Mouse (Mus musculus): Measurements from ENCODE around the gene Vmn1r25. TPM values are rescaled to one million over a fixed set of nuclear protein-coding genes. Genes with fewer than 3 reads are reported as not detected.
"Not testable (repeated sequence)": the region's sequence is repeated elsewhere in the genome, so short reads cannot be mapped to it uniquely, and the experiment has no call there.

Vmn1r25 gene
- polyA plus RNA-seq (2012; rRNA removed): not detected in 2 replicates

GRCm38 (mm10) chr6:57980710-57981109 lies at the start of gene Vmn1r25:
TSS of gene Vmn1r25 (minus strand) at chr6:57980810.
- no peaks in the 10 kb centered on the region for H3K27me3 ChIP-seq (ENCODE audit: control insufficient read depth, insufficient read depth, low read length)
- DNase-seq: no peak
- no peak within 1 kb of the TSS for H3K27ac ChIP-seq (ENCODE audit: control insufficient read depth, insufficient read depth, low read length)
- no peak for TF ChIP-seq CTCF (IDR thresholded peaks at IDR 0.05; ENCODE audit: borderline replicate concordance, control insufficient read depth, extremely low read depth, insufficient read depth, low read length, poor library complexity)
- no peaks in the 10 kb centered on the region for H3K4me1 ChIP-seq (replicated peaks; ENCODE audit: control insufficient read depth, insufficient read depth, low read length)
- WGBS: 68% methylated on average over 3 of the region's 3 CpGs
- H3K4me3 ChIP-seq (ENCODE audit: control insufficient read depth, insufficient read depth, low read length): no peak within 1 kb of the TSS
- H3K36me3 ChIP-seq (ENCODE audit: control insufficient read depth, insufficient read depth, low read length): no peaks in the 10 kb centered on the region

- 94% methylated on average over 21 of the region's 21 CpGs for WGBS
- H3K36me3 ChIP-seq (ENCODE audit: control insufficient read depth, insufficient read depth, low read length); H3K4me1 ChIP-seq (replicated peaks; ENCODE audit: control insufficient read depth, insufficient read depth, low read length); H3K27ac ChIP-seq (ENCODE audit: control insufficient read depth, insufficient read depth, low read length); H3K27me3 ChIP-seq (ENCODE audit: control insufficient read depth, insufficient read depth, low read length); H3K4me3 ChIP-seq (ENCODE audit: control insufficient read depth, insufficient read depth, low read length); DNase-seq: not testable (repeated sequence)
Observed at GRCm38 (mm10) chr6:58017478-58017877, 36.9 kb upstream of the Vmn1r25 start.

- DNase-seq: no peak
- TF ChIP-seq CTCF (IDR thresholded peaks at IDR 0.05; ENCODE audit: borderline replicate concordance, control insufficient read depth, extremely low read depth, insufficient read depth, low read length, poor library complexity): no peak
- no peak for TF ChIP-seq POLR2A (IDR thresholded peaks at IDR 0.05; ENCODE audit: control insufficient read depth, extremely low read depth, insufficient read depth, low read length, poor library complexity)
- H3K4me1 ChIP-seq (replicated peaks; ENCODE audit: control insufficient read depth, insufficient read depth, low read length): no peaks in the 10 kb centered on the region
- H3K27me3 ChIP-seq (ENCODE audit: control insufficient read depth, insufficient read depth, low read length): no peaks in the 10 kb centered on the region
- no peak within 1 kb of the TSS for H3K27ac ChIP-seq (ENCODE audit: control insufficient read depth, insufficient read depth, low read length)
- no peaks in the 10 kb centered on the region for H3K36me3 ChIP-seq (ENCODE audit: control insufficient read depth, insufficient read depth, low read length)
- H3K4me3 ChIP-seq (ENCODE audit: control insufficient read depth, insufficient read depth, low read length): no peak within 1 kb of the TSS
- 98% methylated on average over 1 of the region's 1 CpGs for WGBS
Observed at GRCm38 (mm10) chr6:58015059-58015458, 34.4 kb upstream of the Vmn1r25 start, which contains the start of gene Vmn1r26. TSS of gene Vmn1r26 (minus strand) at chr6:58015159.

- not testable (repeated sequence) for H3K27ac ChIP-seq (ENCODE audit: control insufficient read depth, insufficient read depth, low read length); H3K27me3 ChIP-seq (ENCODE audit: control insufficient read depth, insufficient read depth, low read length); H3K4me1 ChIP-seq (replicated peaks; ENCODE audit: control insufficient read depth, insufficient read depth, low read length); H3K4me3 ChIP-seq (ENCODE audit: control insufficient read depth, insufficient read depth, low read length); DNase-seq; H3K36me3 ChIP-seq (ENCODE audit: control insufficient read depth, insufficient read depth, low read length)
- WGBS: 92% methylated on average over 1 of the region's 1 CpGs
Observed at GRCm38 (mm10) chr6:57961403-57961802, 19.2 kb downstream of the Vmn1r25 start, which contains the start of gene Vmn1r24. TSS of gene Vmn1r24 (minus strand) at chr6:57961503.

Other genes starting within 250 kb of the Vmn1r25 start
- 16.2 and 18.4 TPM in 2 replicates for gene Vopp1, start 155.7 kb downstream of the Vmn1r25 start, polyA plus RNA-seq (2012; rRNA removed)
- gene Vmn1r21, start 130.5 kb downstream of the Vmn1r25 start, polyA plus RNA-seq (2012; rRNA removed): not detected in 2 replicates
- gene Vmn1r22, start 72.8 kb downstream of the Vmn1r25 start, polyA plus RNA-seq (2012; rRNA removed): not detected in 2 replicates
- gene Vmn1r23, start 54.0 kb downstream of the Vmn1r25 start, polyA plus RNA-seq (2012; rRNA removed): not detected in 2 replicates
- not detected in 2 replicates for gene Vmn1r24, start 19.3 kb downstream of the Vmn1r25 start, polyA plus RNA-seq (2012; rRNA removed)
- not detected in 2 replicates for gene Vmn1r26, start 34.3 kb upstream of the Vmn1r25 start, polyA plus RNA-seq (2012; rRNA removed)
- not detected in 2 replicates for gene Vmn1r27, start 238.0 kb upstream of the Vmn1r25 start, polyA plus RNA-seq (2012; rRNA removed)

Measured in thymus, adult 2 months (tissue).